In genomic region chr11:14195081-14195480, GRCm38 (mm10) we compare ENCODE assay signal across 19 mouse cellular contexts.
DNase-seq lines count a peak whose midpoint lies in the region; ATAC-seq and TF ChIP-seq lines count a peak whose summit lies in the region.
"Had no signal": no experiment of that assay in that cellular context is flagged by ENCODE, and none has a peak within 500 bp of the region (broad histone marks: within the 10 kb centered on the region; RNA-seq: fewer than 3 reads in every experiment).

No protein-coding gene starts in this region.

- no peak overlapping the region for H3K27ac ChIP-seq in liver, adult 2 months (replicated peaks; ENCODE audit: insufficient read depth, low read depth, low read length)
- no peak overlapping the region for H3K27ac ChIP-seq in liver, embryonic 11.5 days (ENCODE audit: low read depth, low read length)
- H3K27ac ChIP-seq in liver, postnatal 0 days (ENCODE audit: low read depth), result no peak overlapping the region
- no peak overlapping the region for H3K27ac ChIP-seq in liver, embryonic 12.5 days

- no peak overlapping the region for H3K9ac ChIP-seq in liver, adult 2 months (ENCODE audit: low read depth, low read length)
- H3K9ac ChIP-seq in liver, embryonic 11.5 days (ENCODE audit: low read depth, low read length), result no peak overlapping the region
- no peak overlapping the region for H3K9ac ChIP-seq in liver, postnatal 0 days (replicated peaks)
- no peak overlapping the region for H3K9ac ChIP-seq in liver, embryonic 12.5 days

- TF ChIP-seq POLR2A in liver, adult 2 months (IDR thresholded peaks at IDR 0.05; ENCODE audit: extremely low read depth, insufficient read depth, low read length), result no peak

- no peaks in the 10 kb centered on the region for H3K9me3 ChIP-seq in liver, embryonic 11.5 days (ENCODE audit: control insufficient read depth, low read length)
- H3K9me3 ChIP-seq in liver, postnatal 0 days (ENCODE audit: low read length), result no peaks in the 10 kb centered on the region
- no peaks in the 10 kb centered on the region for H3K9me3 ChIP-seq in liver, embryonic 12.5 days (replicated peaks)
- H3K9me3 ChIP-seq: G1E had no signal

- H3K4me3 ChIP-seq in liver, adult 2 months (ENCODE audit: insufficient read depth, low read depth, low read length), result no peak overlapping the region
- no peak overlapping the region for H3K4me3 ChIP-seq in liver, embryonic 11.5 days (ENCODE audit: low read depth, low read length)
- no peak overlapping the region for H3K4me3 ChIP-seq in liver, postnatal 0 days (ENCODE audit: low read depth, low read length)
- H3K4me3 ChIP-seq in liver, embryonic 12.5 days, result no peak overlapping the region

- no peaks in the 10 kb centered on the region for H3K27me3 ChIP-seq in liver, adult 2 months (ENCODE audit: control insufficient read depth, insufficient read depth, low read length)
- H3K27me3 ChIP-seq in liver, embryonic 11.5 days (replicated peaks; ENCODE audit: control insufficient read depth, insufficient read depth, low read length), result no peaks in the 10 kb centered on the region
- no peaks in the 10 kb centered on the region for H3K27me3 ChIP-seq in liver, postnatal 0 days (ENCODE audit: insufficient read depth, low read length)
- H3K27me3 ChIP-seq in liver, embryonic 12.5 days (replicated peaks), result no peaks in the 10 kb centered on the region
- H3K27me3 ChIP-seq: CH12.LX, Patski had no signal

- no peak for TF ChIP-seq CTCF in liver, adult 2 months (IDR thresholded peaks at IDR 0.05; ENCODE audit: low read depth, low read length)
- no peak for TF ChIP-seq CTCF in liver, postnatal 0 days (IDR thresholded peaks at IDR 0.05; ENCODE audit: low read depth)

- no peaks in the 10 kb centered on the region for H3K36me3 ChIP-seq in liver, adult 2 months (ENCODE audit: control insufficient read depth, insufficient read depth, low read length)
- H3K36me3 ChIP-seq in liver, embryonic 11.5 days (ENCODE audit: control insufficient read depth, insufficient read depth, low read length), result no peaks in the 10 kb centered on the region
- no peaks in the 10 kb centered on the region for H3K36me3 ChIP-seq in liver, postnatal 0 days (replicated peaks; ENCODE audit: insufficient read depth, low read length)
- H3K36me3 ChIP-seq in liver, embryonic 12.5 days, result no peaks in the 10 kb centered on the region
- H3K36me3 ChIP-seq: G1E had no signal

- no peak for TF ChIP-seq EP300 in liver, postnatal 0 days (IDR thresholded peaks at IDR 0.05; ENCODE audit: low read depth)

- no peak overlapping the region for H3K4me2 ChIP-seq in liver, embryonic 11.5 days
- no peak overlapping the region for H3K4me2 ChIP-seq in liver, postnatal 0 days (ENCODE audit: low read depth, low read length)
- no peak overlapping the region for H3K4me2 ChIP-seq in liver, embryonic 12.5 days

- ATAC-seq in liver, embryonic 11.5 days (replicated peaks; ENCODE audit: low FRiP score), result no peak
- peak; percentile 69 for ATAC-seq in liver, postnatal 0 days
- no peak for ATAC-seq in liver, embryonic 12.5 days
- ATAC-seq: activated CD4-positive, CD25-positive, alpha-beta regulatory T cell, adult 4 months; CD4-positive, CD25-positive, alpha-beta regulatory T cell, adult 4 months; Patski had no signal

- H3K79me2 ChIP-seq in liver, adult 2 months (ENCODE audit: control insufficient read depth, insufficient read depth, low read length), result no peaks in the 10 kb centered on the region

- DNase-seq in liver, adult 2 months (ENCODE audit: extremely low read depth, low read depth, low spot score), result peak; percentile 95
- no peak for DNase-seq in liver, embryonic 11.5 days (ENCODE audit: low spot score)
- DNase-seq in liver, postnatal 0 days, result peak; percentile 14
- DNase-seq: adrenal gland, adult 2 months; adrenal gland, adult 8-10 months; adrenal gland, postnatal 10 days; adrenal gland, postnatal 14 days; adrenal gland, postnatal 25 days; adrenal gland, postnatal 36 days; B cell, adult 2 months; cerebellum, adult 11 months; cerebellum, adult 11-12 months; cerebellum, adult 18-20 months had no signal

- H3K4me1 ChIP-seq in liver, adult 2 months (ENCODE audit: control insufficient read depth, insufficient read depth, low read length), result no peaks in the 10 kb centered on the region; the same call in 1 of the 2 replicates
- no peaks in the 10 kb centered on the region for H3K4me1 ChIP-seq in liver, embryonic 11.5 days (replicated peaks; ENCODE audit: control insufficient read depth, insufficient read depth, low read length)
- no peaks in the 10 kb centered on the region for H3K4me1 ChIP-seq in liver, postnatal 0 days (ENCODE audit: insufficient read depth)
- no peaks in the 10 kb centered on the region for H3K4me1 ChIP-seq in liver, embryonic 12.5 days

- WGBS in liver, adult 2 months, result 16% methylated on average over 2 of the region's 2 CpGs
- WGBS in liver, embryonic 11.5 days, result 78% methylated on average over 2 of the region's 2 CpGs
- 41% methylated on average over 2 of the region's 2 CpGs for WGBS in liver, postnatal 0 days (ENCODE audit: insufficient replicate concordance)
- 58% methylated on average over 2 of the region's 2 CpGs for WGBS in liver, embryonic 12.5 days (ENCODE audit: insufficient replicate concordance)
